Mouse (Mus musculus): Measurements from ENCODE around the gene Tnfrsf13c. TPM values are rescaled to one million over a fixed set of nuclear protein-coding genes. Genes with fewer than 3 reads are reported as not detected.

The Tnfrsf13c gene
- total RNA-seq, 2 experiments from 2014 or later, result 0.36 to 0.41 TPM

DNA sequence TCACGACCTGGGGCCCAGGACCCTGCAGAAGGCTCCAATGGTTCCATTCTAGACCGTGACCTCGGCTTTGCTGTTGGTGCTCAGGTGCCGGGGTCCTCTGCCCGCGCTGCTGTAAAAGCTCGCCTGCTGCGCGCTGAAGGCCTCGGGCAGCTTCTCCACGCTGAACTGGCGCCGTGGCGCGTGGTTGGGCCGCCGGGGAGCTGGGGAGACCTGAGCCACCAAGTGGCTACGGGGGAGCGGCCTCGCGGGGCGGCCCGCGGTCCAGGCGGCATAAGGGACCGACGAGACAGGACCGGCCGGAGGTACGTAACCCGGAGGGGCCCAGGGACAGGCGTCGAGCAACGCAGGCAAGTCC lies 17.1 kb downstream of the Tnfrsf13c start:
- DNase-seq, result no peak

DNA sequence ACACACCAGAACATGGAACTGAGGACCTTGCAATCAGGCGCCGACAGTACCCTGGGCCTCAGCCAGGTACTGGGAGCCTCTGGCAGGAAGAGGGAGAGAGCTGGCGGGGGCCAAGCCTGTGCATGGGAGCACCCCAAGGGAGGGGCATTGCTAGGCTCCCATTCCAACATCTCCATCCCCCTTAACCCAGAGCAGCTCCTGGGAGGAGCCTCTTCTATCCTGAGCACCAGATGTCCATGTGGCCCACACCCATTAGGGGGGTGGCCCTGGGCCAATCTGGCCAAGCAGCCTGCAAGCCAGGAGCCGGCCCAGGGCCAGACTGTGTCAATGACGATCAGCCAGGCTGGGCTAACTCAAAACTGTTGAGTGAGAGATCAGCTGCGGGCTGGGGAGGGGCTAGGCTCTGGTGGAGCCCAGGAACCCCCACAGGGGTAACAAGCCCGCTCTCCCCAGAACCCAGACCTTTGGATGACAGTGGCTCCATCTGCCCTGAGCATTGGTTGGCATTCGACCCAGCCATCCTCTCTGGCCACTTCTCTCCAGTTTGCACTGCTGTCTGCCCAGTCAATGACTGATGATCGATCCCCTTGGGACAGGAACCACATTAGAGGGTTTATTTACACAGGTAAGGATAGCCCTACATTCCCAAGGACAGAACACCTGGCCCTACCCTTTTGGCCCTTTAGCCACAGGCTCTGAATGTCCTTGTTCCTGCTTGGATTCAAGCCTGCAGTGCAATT lies 17.6 kb downstream of the Tnfrsf13c start:
- peak; percentile 87 for DNase-seq

DNA sequence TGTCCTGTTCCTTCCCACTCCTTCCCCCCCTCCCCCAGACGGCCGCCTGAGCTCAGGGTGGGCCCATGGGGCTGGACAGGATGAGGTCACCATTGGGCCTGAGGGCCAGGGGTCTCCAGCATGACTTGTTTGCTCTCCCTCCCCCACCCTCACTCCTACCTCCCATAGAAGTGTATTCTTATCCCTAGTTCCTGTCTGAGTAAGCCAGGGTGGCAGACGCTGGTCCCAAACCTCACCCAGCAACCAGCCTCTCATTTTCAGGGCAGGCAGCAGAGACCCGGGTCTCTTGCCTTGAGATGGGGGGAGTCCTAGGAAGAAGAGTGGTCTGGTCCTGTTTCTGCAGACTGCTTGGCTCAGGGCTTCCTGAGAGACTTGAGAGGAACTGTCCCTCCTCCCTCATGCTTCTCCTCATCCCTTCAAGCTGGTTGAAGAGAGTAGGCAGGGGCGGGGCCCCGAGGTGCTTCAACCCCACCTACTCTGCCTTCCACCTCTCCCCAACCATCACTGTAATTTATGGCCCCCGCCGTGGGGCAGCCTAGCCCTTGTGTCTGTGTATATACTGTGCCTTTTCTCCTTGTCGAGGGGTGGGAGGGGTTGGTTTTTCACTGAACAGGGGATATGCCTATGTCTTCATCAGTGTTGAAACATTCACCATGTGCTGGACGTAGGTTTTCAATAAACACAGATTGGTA lies 19.3 kb downstream of the Tnfrsf13c start:
- no peak for DNase-seq

DNA sequence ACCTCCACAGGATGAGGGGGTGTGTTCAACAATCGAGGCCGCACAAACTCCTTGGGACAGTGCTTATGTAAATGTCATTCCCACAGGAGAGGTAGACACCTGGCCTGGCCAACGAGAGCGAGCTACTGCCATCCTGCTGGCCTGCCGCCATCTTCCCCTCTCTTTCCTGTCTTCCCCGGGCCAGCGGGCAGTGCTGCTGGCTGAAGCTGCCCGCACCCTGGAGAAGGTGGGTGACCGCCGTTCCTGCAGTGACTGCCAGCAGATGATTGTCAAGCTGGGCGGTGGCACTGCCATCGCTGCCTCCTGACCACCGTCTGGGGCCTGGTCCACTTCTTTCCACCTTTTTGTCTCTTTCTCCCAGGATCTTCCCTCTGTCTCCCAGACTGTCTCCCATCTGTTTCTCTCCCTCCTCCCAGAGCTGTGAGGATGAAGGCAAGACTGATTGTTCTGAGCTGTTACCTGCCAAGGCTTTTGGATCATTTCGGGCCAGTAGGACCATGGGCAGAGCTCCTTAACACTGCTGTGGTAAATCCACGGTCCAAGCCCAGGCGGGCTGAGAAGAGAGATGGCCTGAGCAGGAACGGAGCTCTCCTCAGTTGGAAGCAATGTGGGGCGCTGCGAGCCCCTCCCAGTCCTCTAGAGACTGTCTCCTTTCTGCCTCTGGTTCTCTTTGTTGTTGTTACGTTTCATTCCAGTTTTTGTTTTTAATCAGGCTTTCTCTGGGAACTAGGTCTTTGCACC lies 20.4 kb downstream of the Tnfrsf13c start:
- DNase-seq, result no peak

DNA sequence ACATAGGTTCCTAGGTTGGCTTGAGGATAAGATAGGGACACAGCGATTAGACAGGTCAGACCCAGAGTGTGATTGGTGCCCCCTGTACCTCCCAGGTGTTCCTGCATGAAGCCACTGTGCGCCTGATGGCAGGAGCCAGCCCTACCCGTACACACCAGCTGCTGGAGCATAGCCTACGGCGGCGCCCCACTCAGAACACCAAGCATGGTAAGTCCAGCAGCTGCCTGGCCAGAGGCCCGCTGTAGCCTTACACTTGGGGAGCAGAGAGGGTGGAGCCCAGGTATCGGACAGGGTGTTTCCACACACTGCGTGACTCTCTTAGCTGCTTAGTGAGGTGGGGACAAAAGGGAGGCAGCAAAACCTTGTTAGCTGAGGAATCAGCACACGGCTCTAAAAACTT lies 21.1 kb downstream of the Tnfrsf13c start:
- no peak for DNase-seq

DNA sequence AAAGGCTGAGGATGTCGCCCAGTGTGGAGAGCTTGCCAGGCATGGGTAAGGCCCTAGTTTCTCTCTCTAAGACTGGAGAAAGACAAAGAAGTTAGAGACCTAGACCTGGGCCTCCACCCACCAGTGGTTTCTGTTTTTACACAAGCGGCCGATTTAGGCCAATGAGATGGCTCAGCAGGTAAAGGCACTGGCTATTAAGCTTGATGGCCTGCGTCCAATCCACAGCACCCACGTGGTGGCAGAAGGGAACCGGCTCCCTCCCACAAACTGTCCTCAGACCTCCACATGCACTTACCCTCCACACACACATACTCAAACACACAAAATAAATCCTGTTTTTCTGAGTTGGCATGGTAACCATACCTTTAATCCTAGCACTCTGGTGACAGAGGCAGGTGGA lies 22.1 kb downstream of the Tnfrsf13c start:
- no peak for DNase-seq

DNA sequence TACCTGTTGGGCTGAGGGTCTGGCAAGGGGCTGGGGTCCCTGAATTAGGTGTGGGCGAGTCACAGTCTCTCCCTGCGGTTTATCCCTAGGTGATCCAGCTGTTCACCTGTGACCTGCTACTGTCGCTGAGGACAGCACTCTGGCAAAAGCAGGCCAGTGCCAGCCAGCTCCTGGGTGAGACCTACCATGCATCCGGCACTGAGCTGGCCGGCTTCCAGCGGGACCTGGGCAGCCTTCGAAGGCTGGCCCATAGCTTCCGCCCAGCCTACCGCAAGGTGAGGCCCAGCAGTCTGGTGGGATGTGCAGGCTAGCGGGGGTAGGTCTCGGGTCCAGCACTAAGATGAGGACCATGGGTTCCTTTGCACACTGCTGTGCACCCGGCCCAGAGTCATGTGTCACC lies 24.6 kb downstream of the Tnfrsf13c start:
- no peak for DNase-seq

DNA sequence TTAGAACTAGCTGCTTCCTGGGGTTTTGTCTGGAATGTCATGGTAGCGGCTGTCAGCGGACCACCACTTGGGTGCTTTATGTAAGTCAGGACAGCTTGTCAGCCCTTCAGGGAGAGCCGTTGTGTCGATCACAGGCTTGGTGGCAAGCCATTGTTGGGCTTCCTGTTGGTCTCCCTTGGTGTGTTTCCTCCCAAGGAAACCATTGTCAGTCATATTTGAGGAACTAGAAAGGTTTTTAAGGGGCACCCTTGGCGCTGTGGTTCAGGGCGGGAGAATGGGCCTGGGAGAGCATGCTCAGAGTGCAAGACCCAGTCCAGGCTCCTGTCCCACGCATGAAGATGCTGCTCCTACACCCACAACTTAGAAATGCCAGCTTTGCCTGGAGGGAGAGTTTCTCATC lies 25.8 kb downstream of the Tnfrsf13c start:
- DNase-seq, result no peak

DNA sequence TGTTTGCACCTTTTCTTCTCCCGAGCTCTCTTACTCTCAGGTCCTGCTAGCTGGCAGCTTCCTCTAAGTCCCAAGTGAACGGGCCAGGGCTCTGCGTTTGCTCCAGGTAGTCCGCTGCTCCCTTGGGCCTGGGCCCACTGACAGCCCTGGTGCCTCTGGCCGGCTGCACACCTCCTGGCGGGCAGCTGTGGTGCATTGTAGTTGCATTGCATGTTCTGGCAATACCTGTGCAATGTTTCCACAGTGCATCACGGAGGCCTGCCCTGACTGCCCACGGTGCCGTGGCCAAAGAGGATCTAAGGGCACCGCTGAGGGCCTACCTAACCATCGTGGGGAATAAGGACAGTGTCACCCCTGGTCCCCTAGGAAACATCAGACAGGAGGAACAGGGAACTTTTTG lies 26.2 kb downstream of the Tnfrsf13c start:
- DNase-seq, result no peak

DNA sequence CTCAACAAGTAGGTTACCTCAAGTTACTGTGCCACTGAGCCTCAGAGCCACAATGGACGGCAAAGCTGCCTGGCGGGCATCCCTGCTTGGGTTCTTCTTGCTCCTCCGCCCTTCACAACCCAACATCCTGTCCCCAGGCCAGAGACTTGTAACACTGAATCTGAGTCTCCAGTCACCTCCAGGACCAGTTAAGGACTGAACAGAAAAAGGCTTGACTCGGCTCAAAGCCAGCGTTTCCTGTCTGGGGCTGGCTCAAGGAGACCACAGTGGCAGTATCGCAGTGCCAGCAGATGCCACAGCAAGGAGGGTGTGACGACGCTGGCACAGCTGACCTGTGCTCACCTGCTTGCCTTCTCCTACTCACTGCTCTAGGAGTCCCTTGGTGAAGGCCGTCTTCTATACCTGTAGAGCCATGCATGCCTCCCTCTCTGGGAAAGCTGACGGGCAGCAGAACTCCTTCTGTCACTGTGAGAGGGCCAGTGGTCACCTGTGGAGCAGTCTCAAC lies 26.9 kb downstream of the Tnfrsf13c start:
- DNase-seq, result no peak

DNA sequence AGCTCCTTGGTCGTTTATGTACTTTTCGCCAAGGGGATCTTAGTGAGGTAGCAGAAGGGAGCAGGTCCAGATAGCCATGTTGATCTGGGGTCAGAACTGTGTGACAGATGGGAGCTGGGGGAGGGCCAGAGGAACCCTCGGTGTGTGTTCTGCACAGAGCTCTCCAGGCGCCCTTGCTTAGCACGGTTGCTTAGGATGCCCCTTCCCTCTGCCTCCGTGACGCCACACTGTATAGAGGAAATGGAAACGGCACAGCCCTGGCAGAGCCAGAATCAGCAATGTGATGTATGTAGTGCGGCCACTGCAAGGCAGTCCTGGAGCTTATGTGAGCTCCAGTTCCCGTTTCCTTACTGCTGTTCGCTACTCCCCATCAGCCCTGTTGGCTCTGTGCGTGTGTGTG lies 27.9 kb downstream of the Tnfrsf13c start:
- DNase-seq, result no peak

DNA sequence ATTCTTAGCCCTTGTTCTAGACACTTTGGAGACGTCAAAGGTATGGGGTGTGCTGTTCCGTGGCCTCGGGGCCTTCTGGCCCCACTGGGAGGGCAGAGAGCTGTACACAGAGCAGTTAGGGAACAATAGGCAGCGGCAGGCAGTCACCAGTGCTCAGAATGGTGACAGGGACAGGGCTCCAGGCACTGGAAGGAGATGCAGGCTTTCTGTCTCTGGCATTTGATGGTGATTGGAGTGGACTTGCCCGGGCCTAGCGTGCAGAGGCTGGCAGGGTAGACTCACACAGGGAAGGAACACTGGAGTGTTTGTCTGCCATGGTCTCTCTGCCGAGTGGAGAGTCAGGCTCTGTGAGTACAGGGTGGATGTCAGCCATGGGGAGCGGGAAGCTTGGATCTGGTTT lies 31.6 kb downstream of the Tnfrsf13c start:
- DNase-seq, result no peak

DNA sequence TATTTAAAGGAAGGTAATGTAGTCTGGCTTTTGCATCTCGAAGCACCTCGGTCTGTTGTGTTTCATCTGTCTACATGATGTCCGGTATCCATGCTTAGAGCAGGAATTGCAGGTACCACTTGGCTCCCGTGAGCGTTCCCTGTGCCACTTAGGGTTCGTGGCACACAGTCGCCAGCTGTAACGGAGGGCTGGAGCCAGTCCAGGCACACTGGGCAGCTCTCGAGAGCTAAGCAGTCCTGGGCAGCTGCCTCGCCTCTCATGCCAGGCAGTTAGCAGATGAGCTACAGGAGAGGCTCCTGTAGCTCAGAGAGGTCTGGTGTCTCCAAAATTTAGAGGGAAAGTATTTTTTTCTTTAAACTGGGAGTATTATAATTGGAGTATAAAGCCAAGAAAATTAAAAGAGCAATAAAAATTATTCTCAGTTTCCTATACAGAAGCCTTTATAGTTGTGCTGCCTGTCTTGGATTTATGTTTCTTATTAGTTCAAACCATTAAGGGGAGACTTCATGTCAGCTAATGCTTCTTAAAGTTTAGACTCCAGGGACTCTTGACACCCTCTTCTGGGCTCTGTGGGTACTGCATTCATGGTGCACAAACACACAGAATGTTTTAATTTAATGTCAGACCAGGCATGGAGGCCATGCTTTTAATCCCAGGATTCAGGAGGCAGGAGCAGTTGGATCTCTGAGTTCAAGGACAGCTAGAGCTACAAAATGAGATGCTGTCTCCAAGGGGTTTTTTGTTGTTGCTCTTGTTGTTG lies 35.5 kb downstream of the Tnfrsf13c start:
- peak; percentile 58 for DNase-seq

DNA sequence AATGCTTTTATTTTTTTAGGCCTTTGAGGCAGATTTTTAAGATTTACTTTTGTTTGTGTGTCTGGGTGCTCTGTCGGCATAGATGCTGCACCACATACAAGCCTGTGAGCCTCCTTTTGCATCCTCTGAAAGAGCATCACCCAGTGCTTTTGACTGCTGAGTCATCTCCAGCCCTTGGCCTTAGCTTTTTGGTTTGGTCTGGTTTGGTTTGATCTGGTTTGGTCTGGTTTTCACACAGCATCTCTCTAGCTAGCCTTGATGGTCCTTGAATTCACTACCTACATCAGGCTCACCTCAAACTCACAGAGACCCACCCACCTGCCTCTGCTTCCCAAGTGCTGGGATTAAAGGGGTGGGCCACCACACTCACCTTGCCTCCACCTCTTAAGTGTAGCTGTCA lies 36.2 kb downstream of the Tnfrsf13c start:
- DNase-seq, result no peak

DNA sequence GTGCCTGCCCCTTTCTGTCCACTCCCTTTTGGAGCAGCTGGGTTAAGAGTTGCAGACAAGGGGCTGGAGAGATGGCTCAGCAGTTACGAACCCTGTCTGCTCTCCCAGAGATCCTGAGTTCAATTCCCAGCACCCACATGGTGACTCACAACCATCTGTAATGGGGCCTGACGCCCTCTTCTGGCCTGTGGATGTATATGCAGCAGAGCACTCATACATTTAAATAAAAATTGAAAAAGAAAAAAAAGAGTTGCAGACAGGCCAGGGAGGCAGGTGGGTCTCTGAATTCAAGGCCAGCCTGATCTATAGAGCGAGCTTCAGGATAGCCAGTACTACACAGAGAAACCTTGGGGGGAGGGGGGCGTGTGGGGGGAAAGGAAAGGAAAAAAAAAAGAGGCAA lies 36.8 kb downstream of the Tnfrsf13c start:
- DNase-seq, result no peak

DNA sequence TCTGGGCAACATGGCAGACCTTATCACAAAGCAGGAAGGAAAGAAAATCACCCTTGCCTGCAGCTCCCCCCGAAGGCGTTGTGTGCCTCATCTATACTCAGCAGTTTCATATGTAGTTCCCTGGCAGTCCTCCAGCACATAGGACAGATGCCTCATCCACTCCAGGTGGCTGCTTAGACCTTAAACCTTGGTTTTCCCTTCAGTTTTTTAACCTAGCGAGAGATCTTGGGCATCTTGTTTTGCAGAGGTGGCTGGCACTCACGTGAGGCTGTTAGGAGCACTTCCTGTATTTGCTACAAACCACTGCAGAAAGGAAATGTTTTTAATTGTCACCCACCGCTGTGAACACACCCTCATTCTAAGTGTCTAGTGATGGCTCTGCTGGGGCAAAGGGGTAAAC lies 37.2 kb downstream of the Tnfrsf13c start:
- DNase-seq, result no peak

DNA sequence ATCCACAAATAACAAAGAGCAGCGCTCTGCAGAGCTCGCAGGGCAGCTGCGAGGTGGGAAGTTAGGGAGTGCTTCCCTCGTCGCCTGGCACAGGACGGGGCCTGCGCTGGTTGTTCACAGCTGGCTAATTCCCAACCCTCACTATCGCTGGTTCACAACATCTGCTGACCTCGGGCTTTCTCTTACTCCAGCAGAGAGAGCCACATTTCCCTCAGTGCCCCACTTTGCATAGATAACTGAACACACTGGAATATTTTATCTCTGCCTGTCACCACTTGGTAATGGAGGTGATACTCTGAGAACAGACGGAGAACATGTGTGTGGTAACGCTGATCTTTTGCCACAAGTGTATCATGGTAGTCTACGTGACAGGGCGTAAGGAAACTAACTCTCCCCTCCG lies 38.0 kb downstream of the Tnfrsf13c start:
- DNase-seq, result peak; percentile 67

DNA sequence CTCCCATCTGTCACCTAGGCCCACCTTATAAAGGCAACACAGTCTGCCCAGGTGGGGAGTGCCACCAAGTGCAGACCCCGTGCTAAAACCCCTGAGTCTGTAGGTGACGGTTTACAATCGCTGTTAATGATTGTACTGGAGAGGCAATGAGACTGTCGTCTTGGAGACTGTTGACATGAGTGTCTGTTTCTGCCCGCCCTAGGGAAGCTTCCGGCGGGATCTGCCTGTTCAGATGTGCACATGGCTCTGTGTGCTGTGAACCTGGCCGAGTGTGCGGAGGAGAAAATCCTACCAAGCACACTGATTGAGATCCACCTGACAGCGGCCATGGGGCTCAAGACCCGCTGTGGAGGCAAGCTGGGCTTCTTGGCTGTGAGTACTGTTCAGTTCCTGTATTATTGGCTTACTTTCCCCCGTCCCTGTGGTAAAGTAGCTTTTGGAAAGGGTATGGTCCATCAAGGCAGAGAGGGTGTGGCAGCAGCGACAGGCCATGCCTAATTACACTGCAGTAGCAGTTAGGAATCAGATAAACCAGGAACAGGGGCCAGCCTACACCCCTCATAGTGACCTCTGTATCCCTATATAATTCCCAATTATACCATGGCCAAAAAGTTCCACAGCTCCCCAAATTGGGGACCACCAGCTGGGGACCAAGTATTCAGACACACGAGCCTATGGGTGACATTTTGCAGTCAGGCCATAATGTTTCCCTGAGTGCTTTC lies 38.9 kb downstream of the Tnfrsf13c start:
- no peak for DNase-seq

DNA sequence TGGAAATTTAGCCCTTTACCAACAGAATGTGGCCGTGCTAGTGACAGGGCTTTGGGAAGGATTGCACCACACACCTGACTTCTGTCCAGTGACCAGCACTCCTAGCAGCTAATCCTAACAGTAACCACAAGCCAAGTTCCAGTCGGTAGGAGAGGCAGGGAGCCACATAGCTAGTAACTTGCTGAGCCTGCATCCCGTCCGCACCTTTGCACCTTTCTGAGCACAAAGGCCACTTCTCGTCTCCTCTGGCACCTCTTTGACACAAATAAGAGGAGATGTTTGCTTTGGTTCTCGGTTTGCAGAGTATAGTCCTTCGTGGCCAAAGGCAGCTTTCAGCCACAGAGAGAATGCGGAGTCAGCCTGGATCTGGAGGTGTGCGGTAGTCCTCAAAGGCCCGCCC lies 39.5 kb downstream of the Tnfrsf13c start:
- DNase-seq, result no peak

DNA sequence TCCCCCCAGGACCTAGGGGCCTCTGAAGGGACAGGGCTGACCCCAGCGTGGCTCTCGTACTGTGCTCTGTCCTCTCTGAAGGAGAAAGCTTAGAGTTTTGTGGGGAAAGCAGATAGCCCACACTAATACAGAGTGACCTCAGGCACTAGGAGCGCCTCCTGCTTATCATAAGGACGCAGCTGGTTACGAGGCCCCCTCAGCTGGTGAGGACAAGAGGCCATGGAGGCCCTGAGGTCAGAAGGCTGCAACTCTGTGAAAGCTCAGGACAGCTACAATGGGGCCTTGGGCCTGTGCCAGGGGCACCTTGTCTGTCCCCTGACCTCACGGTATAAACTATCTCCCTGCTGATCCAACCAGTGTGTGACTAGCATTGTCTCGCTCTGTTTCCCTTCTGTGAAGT lies 40.0 kb downstream of the Tnfrsf13c start:
- DNase-seq, result no peak

DNA sequence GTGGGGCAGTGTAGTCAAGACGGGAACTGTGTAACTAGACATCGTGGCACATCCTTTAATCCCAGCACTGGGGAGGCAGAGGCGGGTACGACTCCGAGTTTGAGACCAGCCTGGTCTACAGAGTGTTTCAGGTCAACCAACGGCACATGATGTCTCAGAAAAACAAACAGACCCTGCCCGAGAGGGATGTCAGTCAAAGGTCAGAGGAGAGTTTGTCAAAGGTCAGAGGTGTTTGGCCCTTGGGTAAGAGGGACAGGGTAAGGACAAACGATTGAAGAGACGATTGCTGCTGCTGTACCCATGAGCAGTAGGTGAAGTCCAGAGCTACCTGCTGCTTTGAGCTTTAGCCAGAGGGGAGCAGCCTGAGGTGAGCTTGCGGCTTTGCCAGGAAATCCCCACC lies 40.6 kb downstream of the Tnfrsf13c start:
- no peak for DNase-seq

DNA sequence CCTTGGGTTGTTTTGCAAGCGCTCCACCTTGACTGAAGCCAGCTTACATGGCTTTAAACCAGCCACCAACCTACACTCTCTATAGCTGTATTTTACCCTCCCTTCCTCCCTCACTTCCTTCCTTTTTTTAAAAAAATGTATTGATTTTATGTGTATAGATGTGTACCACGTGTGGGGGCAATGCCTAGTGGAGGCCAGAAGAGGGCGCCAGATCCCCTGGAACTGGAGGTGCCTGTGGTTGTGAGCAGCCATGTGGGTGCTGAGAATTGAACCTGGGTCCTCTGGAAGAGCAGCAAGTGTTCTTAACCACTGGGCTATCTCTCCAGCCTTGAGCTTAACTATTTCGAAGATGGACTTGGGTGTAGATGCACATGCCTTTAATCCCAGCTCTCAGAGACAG lies 41.9 kb downstream of the Tnfrsf13c start:
- DNase-seq, result no peak
